Comparison of ENCODE assay signal across 9 mouse cellular contexts in the genomic region with DNA sequence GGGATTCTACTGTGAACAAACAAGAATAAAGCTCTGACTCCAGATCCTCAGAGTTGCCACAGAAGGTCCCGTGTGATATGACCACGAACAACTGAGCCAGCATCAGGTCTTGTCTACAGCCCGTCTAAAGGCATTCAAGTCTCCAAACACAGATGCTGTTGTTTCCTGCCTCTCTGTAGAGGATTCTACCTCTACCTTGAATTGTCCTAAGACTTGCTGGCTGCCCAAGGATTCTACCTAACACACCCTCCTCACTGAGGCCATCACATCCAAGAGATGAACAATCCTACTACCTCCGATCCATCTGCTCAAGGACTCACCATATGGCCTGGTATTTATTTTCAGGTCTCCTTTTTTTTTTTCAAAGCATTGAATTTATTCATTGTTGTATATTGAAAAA.
"Had no signal": no experiment of that assay in that cellular context is flagged by ENCODE, and none has a peak within 500 bp of the region (broad histone marks: within the 10 kb centered on the region; RNA-seq: fewer than 3 reads in every experiment).

No protein-coding gene starts in this region.

- DNase-seq: kidney, postnatal 36 days; lung, embryonic 14.5 days; lung, postnatal 10 days; lung, postnatal 4 days; midbrain, embryonic 14.5 days; right cerebral cortex, postnatal 4 days; spleen, adult 18-20 months; thymus, adult 2 months; thymus, postnatal 25 days had no signal
